Mouse (Mus musculus) MEL (cell line): ENCODE results near the gene Pafah1b2. TPM values are rescaled to one million over a fixed set of nuclear protein-coding genes. Genes with fewer than 3 reads are reported as not detected.
A peak's percentile ranks its signal among the peaks of the same experiment; 100 is the strongest.

ENCODE experiments used
- DNase-seq: peaks from one replicate; pipeline ENCODE4 v3.0.0; 2011; ENCODE audit warnings: low read depth, low spot score
- H3K27ac ChIP-seq: 2 replicates; pipeline ENCODE4 v1.5.1; 2012; ENCODE audit warnings: low read depth, mild to moderate bottlenecking, control low read depth, low read length, moderate library complexity; ENCODE audit not compliant: control insufficient read depth
- H3K27me3 ChIP-seq, 2 experiments: fragments of 150-350 bp in 1 of 2; sonication (generic) in 1 of 2; 2 replicates each; pipeline ENCODE4 v1.6.1; 2012; ENCODE audit warnings: low read length in 2 of 2, mild to moderate bottlenecking in 2 of 2, improper control_type of control experiment in 1 of 2, moderate library complexity in 1 of 2; ENCODE audit not compliant: insufficient read depth in 2 of 2, control insufficient read depth in 1 of 2
- H3K36me3 ChIP-seq, 2 experiments: 2 replicates each; pipeline ENCODE4 v1.6.1; 2012 to 2014; ENCODE audit warnings: low read length in 2 of 2, improper control_type of control experiment in 1 of 2, inconsistent platforms in 1 of 2, mild to moderate bottlenecking in 1 of 2; ENCODE audit not compliant: insufficient read depth in 2 of 2, control insufficient read depth in 1 of 2
- H3K4me1 ChIP-seq, 2 experiments: fragments of 150-350 bp in 1 of 2; sonication (generic) in 1 of 2; 2 replicates each; pipeline ENCODE4 v1.6.1; 2012; ENCODE audit warnings: low read length in 2 of 2, improper control_type of control experiment in 1 of 2, mild to moderate bottlenecking in 1 of 2; ENCODE audit not compliant: insufficient read depth in 2 of 2, control insufficient read depth in 1 of 2
- H3K4me3 ChIP-seq, 2 experiments: fragments of 150-350 bp in 1 of 2; sonication (generic) in 1 of 2; 2 replicates each; pipeline ENCODE4 v1.5.1; 2012; ENCODE audit warnings: low read depth in 2 of 2, low read length in 2 of 2, mild to moderate bottlenecking in 2 of 2, moderate library complexity in 2 of 2, control low read depth in 1 of 2, improper control_type of control experiment in 1 of 2; ENCODE audit not compliant: control insufficient read depth in 1 of 2, insufficient read depth in 1 of 2
- H3K79me2 ChIP-seq: 2 replicates; pipeline ENCODE4 v1.6.1; 2012; ENCODE audit warnings: mild to moderate bottlenecking, low read length, moderate library complexity; ENCODE audit not compliant: control insufficient read depth, poor library complexity, insufficient read depth
- H3K9ac ChIP-seq: 2 replicates; pipeline ENCODE4 v1.6.1; 2012; ENCODE audit warnings: low read depth, mild to moderate bottlenecking, control low read depth, low read length, moderate library complexity; ENCODE audit not compliant: control insufficient read depth, poor library complexity, severe bottlenecking
- H3K9me3 ChIP-seq: fragments of 150-350 bp; sonication (generic); replicated peaks from 2 replicates; pipeline ENCODE4 v1.6.1; 2012; ENCODE audit warnings: mild to moderate bottlenecking, low read length, improper control_type of control experiment, moderate library complexity; ENCODE audit not compliant: insufficient read depth
- BHLHE40 ChIP-seq: IDR thresholded peaks from 2 replicates; pipeline ENCODE4 v1.6.1; 2012; ENCODE audit warnings: low read depth, mild to moderate bottlenecking, inconsistent platforms, low read length, improper control_type of control experiment, borderline replicate concordance
- CHD1 ChIP-seq: IDR thresholded peaks from 2 replicates; pipeline ENCODE4 v1.6.1; 2012; ENCODE audit warnings: low read depth, mild to moderate bottlenecking, inconsistent platforms, low read length, improper control_type of control experiment
- CTCF ChIP-seq, 3 experiments: IDR thresholded peaks in 2 of 3; conservative IDR thresholded peaks in 1 of 3; 2 replicates each; pipeline ENCODE4 v1.5.1; 2011 to 2012; ENCODE audit warnings: low read length in 3 of 3, low read depth in 2 of 3, mild to moderate bottlenecking in 2 of 3, improper control_type of control experiment in 1 of 3, inconsistent platforms in 1 of 3, mixed read lengths in 1 of 3, moderate library complexity in 1 of 3; ENCODE audit not compliant: control insufficient read depth in 1 of 3, insufficient read depth in 1 of 3, poor library complexity in 1 of 3, severe bottlenecking in 1 of 3
- E2F4 ChIP-seq: IDR thresholded peaks from 2 replicates; pipeline ENCODE4 v1.6.1; 2011; ENCODE audit warnings: low read depth, low read length, improper control_type of control experiment, borderline replicate concordance
- ELF1 ChIP-seq: IDR thresholded peaks from 2 replicates; pipeline ENCODE4 v1.6.1; 2014; ENCODE audit warnings: low read depth, mild to moderate bottlenecking, inconsistent platforms, low read length, improper control_type of control experiment, moderate library complexity
- EP300 ChIP-seq, 2 experiments: IDR thresholded peaks; 2 replicates each; pipeline ENCODE4 v1.6.1; 2011; ENCODE audit warnings: improper control_type of control experiment in 2 of 2, low read length in 2 of 2, low read depth in 1 of 2, mild to moderate bottlenecking in 1 of 2
- ETS1 ChIP-seq: IDR thresholded peaks from 2 replicates; pipeline ENCODE4 v1.6.1; 2012; ENCODE audit warnings: low read depth, mild to moderate bottlenecking, inconsistent platforms, low read length, improper control_type of control experiment, moderate library complexity
- GATA1 ChIP-seq: IDR thresholded peaks from 2 replicates; pipeline ENCODE4 v1.6.1; 2011; ENCODE audit warnings: low read depth, low read length, improper control_type of control experiment
- KAT2A ChIP-seq: conservative IDR thresholded peaks from 2 replicates; pipeline ENCODE4 v1.6.1; 2012; ENCODE audit warnings: low read depth, low read length, improper control_type of control experiment, inconsistent platforms
- MAFK ChIP-seq: IDR thresholded peaks from 2 replicates; pipeline ENCODE4 v1.6.1; 2011; ENCODE audit warnings: low read depth, mild to moderate bottlenecking, low read length, improper control_type of control experiment, borderline replicate concordance
- MAZ ChIP-seq: IDR thresholded peaks from 2 replicates; pipeline ENCODE4 v1.6.1; 2012; ENCODE audit warnings: low read depth, mild to moderate bottlenecking, inconsistent platforms, low read length, improper control_type of control experiment
- MYB ChIP-seq: IDR thresholded peaks from 2 replicates; pipeline ENCODE4 v1.6.1; 2011; ENCODE audit warnings: mild to moderate bottlenecking, low read depth, low read length, improper control_type of control experiment
- MYC ChIP-seq: IDR thresholded peaks from 2 replicates; pipeline ENCODE4 v1.6.1; 2011; ENCODE audit warnings: low read depth, mild to moderate bottlenecking, low read length, improper control_type of control experiment, moderate library complexity
- NELFE ChIP-seq: IDR thresholded peaks from 2 replicates; pipeline ENCODE4 v1.6.1; 2011; ENCODE audit warnings: low read depth, low read length, improper control_type of control experiment
- NRF1 ChIP-seq: IDR thresholded peaks from 2 replicates; pipeline ENCODE4 v1.6.1; 2014; ENCODE audit warnings: low read depth, mild to moderate bottlenecking, inconsistent platforms, low read length, improper control_type of control experiment, moderate library complexity; ENCODE audit not compliant: poor library complexity, insufficient read depth, severe bottlenecking
- POLR2A ChIP-seq, 2 experiments: IDR thresholded peaks; 2 replicates each; pipeline ENCODE4 v1.6.1; 2011 to 2012; ENCODE audit warnings: low read length in 2 of 2, mild to moderate bottlenecking in 2 of 2, control low read depth in 1 of 2, improper control_type of control experiment in 1 of 2, low read depth in 1 of 2, moderate library complexity in 1 of 2; ENCODE audit not compliant: control insufficient read depth in 1 of 2, insufficient read depth in 1 of 2, poor library complexity in 1 of 2
- POLR2AphosphoS5 ChIP-seq: IDR thresholded peaks from 2 replicates; pipeline ENCODE4 v1.6.1; 2012; ENCODE audit warnings: low read depth, borderline replicate concordance, mild to moderate bottlenecking, inconsistent platforms, low read length, moderate library complexity, mixed read lengths
- RAD21 ChIP-seq: IDR thresholded peaks from 2 replicates; pipeline ENCODE4 v1.6.1; 2011; ENCODE audit warnings: mild to moderate bottlenecking, low read depth, low read length, improper control_type of control experiment
- SMC3 ChIP-seq: IDR thresholded peaks from 2 replicates; pipeline ENCODE4 v1.6.1; 2011; ENCODE audit warnings: low read depth, low read length, improper control_type of control experiment
- TAL1 ChIP-seq: IDR thresholded peaks from 2 replicates; pipeline ENCODE4 v1.6.1; 2012; ENCODE audit warnings: mild to moderate bottlenecking, inconsistent platforms, low read length, moderate library complexity, mixed read lengths
- TBP ChIP-seq: IDR thresholded peaks from 2 replicates; pipeline ENCODE4 v1.8.0; 2011; ENCODE audit warnings: low read depth, low read length, improper control_type of control experiment
- TCF12 ChIP-seq: IDR thresholded peaks from 2 replicates; pipeline ENCODE4 v1.6.1; 2014; ENCODE audit warnings: low read depth, mild to moderate bottlenecking, inconsistent platforms, low read length, improper control_type of control experiment, moderate library complexity
- UBTF ChIP-seq: IDR thresholded peaks from 2 replicates; pipeline ENCODE4 v1.6.1; 2012; ENCODE audit warnings: low read depth, mild to moderate bottlenecking, inconsistent platforms, low read length, improper control_type of control experiment, moderate library complexity, borderline replicate concordance; ENCODE audit not compliant: insufficient read depth
- USF1 ChIP-seq: IDR thresholded peaks from 2 replicates; pipeline ENCODE4 v1.6.1; 2014; ENCODE audit warnings: low read depth, mild to moderate bottlenecking, inconsistent platforms, low read length, improper control_type of control experiment, moderate library complexity
- ZKSCAN1 ChIP-seq: IDR thresholded peaks from 2 replicates; pipeline ENCODE4 v1.6.1; 2012; ENCODE audit warnings: low read depth, mild to moderate bottlenecking, inconsistent platforms, low read length, improper control_type of control experiment, moderate library complexity
- ZMIZ1 ChIP-seq: IDR thresholded peaks from 2 replicates; pipeline ENCODE4 v1.6.1; 2012; ENCODE audit warnings: low read depth, mild to moderate bottlenecking, inconsistent platforms, low read length, improper control_type of control experiment, moderate library complexity
- polyA plus RNA-seq, 2 experiments: library from polyadenylated mRNA; stranded (reverse) in 1 of 2; unstranded in 1 of 2; fragments of >175 nt in 1 of 2; fragments of >200 nt in 1 of 2; gene quantifications; 2 replicates each; pipeline versions ENCODE4 v1.2.1 to v1.2.4; 2012; ENCODE audit warnings: low replicate concordance in 2 of 2, low read depth in 1 of 2; ENCODE audit not compliant: insufficient read length in 2 of 2, insufficient read depth in 1 of 2, missing spikeins in 1 of 2
- total RNA-seq: library from RNA; depleted of rRNA; stranded (reverse); fragments of 300-350 nt; gene quantifications from 2 replicates; pipeline ENCODE4 v1.2.3, GENCODE M21; 2012

The Pafah1b2 gene
- total and polyA plus RNA-seq, 3 experiments, result 127 to 178 (median 131) TPM

DNA sequence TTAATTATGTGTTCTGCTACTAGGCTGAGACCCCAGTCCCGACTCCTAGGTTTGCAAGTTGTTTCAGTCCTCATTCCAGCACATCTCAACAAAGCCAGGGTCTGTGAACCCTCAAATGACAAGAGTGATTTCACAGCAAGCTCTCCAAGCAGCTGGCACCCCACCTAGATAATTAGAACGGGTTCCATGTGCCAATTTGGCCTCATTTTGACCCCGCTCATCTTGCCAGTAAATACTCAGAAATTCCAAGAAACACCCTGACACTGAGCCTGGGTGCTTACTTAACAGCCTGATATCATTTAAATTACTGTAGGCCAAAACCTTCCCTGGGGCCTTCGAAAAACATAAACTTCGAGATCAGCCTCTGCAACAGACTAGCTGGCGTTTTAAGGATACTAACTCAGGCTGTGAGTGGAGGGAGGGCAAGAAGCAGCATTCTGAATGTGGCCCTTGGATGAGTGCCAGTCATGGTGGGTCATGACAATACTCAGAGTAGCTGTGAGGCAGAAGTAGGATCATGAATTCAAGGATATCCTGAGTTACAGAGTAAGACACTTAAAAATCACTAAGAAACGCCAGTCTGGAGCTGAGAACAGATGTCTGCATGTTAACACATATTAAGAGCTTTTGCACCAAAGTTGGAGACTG is 54.3 kb downstream of the Pafah1b2 start:
- no peak overlapping the region for H3K4me3 ChIP-seq
- TF ChIP-seq USF1 (no peak), GATA1 (no peak), ZKSCAN1 (no peak), SMC3 (no peak), MYC (no peak), ZMIZ1 (no peak), ETS1 (no peak), TCF12 (no peak), MYB (no peak), TBP (no peak), POLR2A (IDR thresholded peaks at IDR 0.05; ENCODE audit: control insufficient read depth in 1 of 2, insufficient read depth in 1 of 2, low read depth in 1 of 2, low read length in 2 of 2, poor library complexity in 1 of 2) (no peak), CTCF (IDR thresholded peaks at IDR 0.05 in 2 of 3, conservative IDR thresholded peaks at IDR 0.05 in 1 of 3; ENCODE audit: control insufficient read depth in 1 of 3, insufficient read depth in 1 of 3, low read depth in 2 of 3, low read length in 3 of 3, poor library complexity in 1 of 3, severe bottlenecking in 1 of 3) (no peak), MAZ (no peak), CHD1 (no peak)
- H3K27ac ChIP-seq, result no peak overlapping the region
- H3K4me1 ChIP-seq, result peaks cover 2 to 11% of the 10 kb centered on the region in 2 experiments; a peak in 2 of 4 replicates
- H3K27me3 ChIP-seq, result no peaks in the 10 kb centered on the region
- H3K79me2 ChIP-seq, result peaks cover 12% of the 10 kb centered on the region
- peaks cover 4% of the 10 kb centered on the region in 2 experiments; a peak in 2 of 4 replicates for H3K36me3 ChIP-seq
- no peaks in the 10 kb centered on the region for H3K9me3 ChIP-seq
- no peak overlapping the region for H3K9ac ChIP-seq
- DNase-seq, result no peak

DNA sequence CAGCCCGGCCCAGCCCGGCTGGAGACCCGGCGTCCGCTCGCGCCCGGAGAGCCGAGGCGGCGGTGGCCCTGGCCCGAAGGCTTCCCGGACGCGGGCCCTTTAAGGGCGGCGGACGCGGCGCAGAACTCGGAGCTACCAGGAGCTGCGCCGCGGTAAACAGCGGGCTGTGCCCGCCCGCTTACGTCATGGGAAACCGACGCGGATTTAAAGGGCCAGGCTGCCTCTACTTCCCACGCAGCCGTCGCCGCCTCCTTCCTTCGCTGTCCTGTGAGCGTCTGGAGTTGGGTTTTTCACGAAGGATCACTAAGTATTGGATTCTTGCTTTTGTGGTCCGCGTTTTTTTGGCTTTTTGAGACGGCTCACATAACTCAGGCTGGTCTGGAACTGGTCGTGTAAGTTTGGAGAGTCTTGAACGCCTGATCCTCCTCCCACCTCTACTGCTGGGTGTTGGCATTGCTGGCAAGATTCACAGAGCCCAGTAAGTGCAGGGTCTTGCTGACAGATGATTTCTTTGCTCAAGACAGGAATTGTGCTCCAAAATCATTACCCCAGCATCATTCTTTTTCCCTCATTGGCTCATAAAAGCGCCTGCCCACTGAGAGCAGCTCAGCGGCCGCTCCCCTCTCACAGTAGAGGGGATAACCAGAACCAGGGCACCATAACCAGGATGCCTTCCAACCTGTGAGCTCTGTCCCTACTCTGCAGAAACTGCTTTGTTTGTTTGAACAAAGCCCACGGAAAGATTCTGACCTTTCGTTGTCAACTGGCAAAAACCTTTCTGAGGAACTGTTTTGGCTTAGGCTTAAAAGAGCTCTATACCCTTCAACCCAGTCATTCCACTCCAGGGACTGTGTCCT is 57.2 kb downstream of the Pafah1b2 start, which contains the start of gene Sidt2:
TSS of gene Sidt2 (minus strand) at position 152 of the 857 bp plus-strand sequence.
- Histone ChIP-seq H3K4me1 (peaks cover 2 to 11% of the 10 kb centered on the region in 2 experiments; a peak in 2 of 4 replicates), H3K36me3 (peaks cover 0 to 4% of the 10 kb centered on the region in 2 experiments; a peak in 1 of 4 replicates), H3K9me3 (no peaks in the 10 kb centered on the region), H3K27me3 (no peaks in the 10 kb centered on the region), H3K9ac (peak within 1 kb of the TSS; percentile 81), H3K27ac (peak within 1 kb of the TSS; percentile 43), H3K79me2 (peaks cover 12% of the 10 kb centered on the region), H3K4me3 (peak within 1 kb of the TSS; percentile 84 to 87)
- DNase-seq, result peak; percentile 90
- TF ChIP-seq POLR2AphosphoS5 (no peak), TBP (0 out of 2 replicates have a peak, but pooled peaks have one; percentile 25), E2F4 (no peak), BHLHE40 (no peak), ETS1 (peak; percentile 64; the same call in 1 of the 2 replicates), POLR2A (IDR thresholded peaks at IDR 0.05; ENCODE audit: control insufficient read depth in 1 of 2, insufficient read depth in 1 of 2, low read depth in 1 of 2, low read length in 2 of 2, poor library complexity in 1 of 2) (peak in 1 of 2 experiments; percentile 54; a peak in 1 of 4 replicates), MAFK (no peak), RAD21 (no peak), ELF1 (0 out of 2 replicates have a peak, but pooled peaks have one; percentile 26), ZMIZ1 (0 out of 2 replicates have a peak, but pooled peaks have one; percentile 7), MAZ (peak; percentile 40; the same call in 1 of the 2 replicates), NRF1 (peak; percentile 54), TAL1 (no peak), MYB (no peak), NELFE (no peak), CHD1 (no peak), GATA1 (no peak), KAT2A (no peak; the same call in 1 of the 2 replicates), UBTF (no peak), USF1 (no peak), EP300 (IDR thresholded peaks at IDR 0.05; ENCODE audit: low read depth in 1 of 2, low read length in 2 of 2) (0 out of 4 replicates have a peak, but pooled peaks of 1 of the 2 experiments have one; percentile 4)
